Comparison of ENCODE assay signal across 14 mouse cellular contexts in the genomic region with DNA sequence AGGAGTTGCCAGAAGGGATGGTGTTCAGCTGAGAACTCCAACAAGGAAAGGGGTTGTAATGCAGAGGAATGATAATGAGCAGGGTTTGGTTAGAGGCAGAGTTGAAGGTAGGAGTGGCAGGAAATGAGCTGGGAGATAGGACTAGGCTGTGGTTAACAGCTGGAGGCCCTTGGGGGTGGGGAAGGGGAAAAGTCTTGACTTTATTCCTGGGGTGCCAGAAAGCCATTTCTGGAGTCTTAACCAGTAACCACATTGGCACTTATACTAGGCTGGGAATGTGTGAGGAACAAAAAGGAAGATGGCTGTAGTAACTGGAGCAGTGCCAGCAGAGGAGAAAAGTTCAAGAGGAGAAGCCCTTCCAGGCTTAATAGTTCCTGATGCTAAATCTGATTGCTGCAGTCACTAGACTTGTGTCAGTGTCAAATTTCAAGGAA. TPM values are rescaled to one million over a fixed set of nuclear protein-coding genes. Genes with fewer than 3 reads are reported as not detected.
DNase-seq lines count a peak whose midpoint lies in the region; ATAC-seq and TF ChIP-seq lines count a peak whose summit lies in the region.
"Had no signal": no experiment of that assay in that cellular context is flagged by ENCODE, and none has a peak within 500 bp of the region (broad histone marks: within the 10 kb centered on the region; RNA-seq: fewer than 3 reads in every experiment).

No protein-coding gene starts in this region.

- H3K27ac ChIP-seq in ES-Bruce4 (ENCODE audit: insufficient read depth, low read length): peak overlapping the region; percentile 84

- no peak overlapping the region for H3K9ac ChIP-seq in ES-Bruce4 (ENCODE audit: low read depth, poor library complexity, severe bottlenecking)

- no peaks in the 10 kb centered on the region for H3K27me3 ChIP-seq in ES-Bruce4 (ENCODE audit: control insufficient read depth, insufficient read depth, low read length, poor library complexity, severe bottlenecking)
- no peaks in the 10 kb centered on the region for H3K27me3 ChIP-seq in erythroblast, embryonic 14.5 days (ENCODE audit: control insufficient read depth)

- no peak for TF ChIP-seq CTCF in ES-Bruce4 (IDR thresholded peaks at IDR 0.05; ENCODE audit: low read depth, low read length)

- H3K36me3 ChIP-seq in ES-Bruce4 (ENCODE audit: control insufficient read depth, insufficient read depth, low read length, poor library complexity, severe bottlenecking): no peaks in the 10 kb centered on the region
- peaks cover 5% of the 10 kb centered on the region for H3K36me3 ChIP-seq in erythroblast, embryonic 14.5 days (ENCODE audit: control insufficient read depth)

- DNase-seq in adrenal gland, adult 2 months: peak; percentile 26
- DNase-seq in adrenal gland, postnatal 25 days: no peak
- no peak for DNase-seq in cerebellum, postnatal 36 days
- no peak for DNase-seq in cerebellum, postnatal 25 days
- DNase-seq in natural killer cell, adult 2 months (ENCODE audit: low spot score in 2 of 2): no peak
- DNase-seq: gastrocnemius, postnatal 36 days; lung, postnatal 14 days had no signal

- H3K9me3 ChIP-seq in ES-Bruce4 (replicated peaks; ENCODE audit: control insufficient read depth, insufficient read depth, low read length, poor library complexity, severe bottlenecking): no peaks in the 10 kb centered on the region
- no peaks in the 10 kb centered on the region for H3K9me3 ChIP-seq in erythroblast, embryonic 14.5 days (ENCODE audit: control insufficient read depth, low read length)

- TF ChIP-seq EP300 in ES-Bruce4 (IDR thresholded peaks at IDR 0.05; ENCODE audit: insufficient read depth, low read depth, low read length): peak; percentile 86

- no peak for TF ChIP-seq POLR2A in ES-Bruce4 (IDR thresholded peaks at IDR 0.05; ENCODE audit: insufficient read depth, low read length)

- peaks cover 7% of the 10 kb centered on the region for H3K4me1 ChIP-seq in ES-Bruce4 (ENCODE audit: control insufficient read depth, insufficient read depth, low read length)
- H3K4me1 ChIP-seq in erythroblast, embryonic 14.5 days (ENCODE audit: control insufficient read depth): peaks cover 38% of the 10 kb centered on the region

- no peak overlapping the region for H3K4me3 ChIP-seq in ES-Bruce4 (ENCODE audit: low read depth, low read length)
- peak overlapping the region; percentile 7 for H3K4me3 ChIP-seq in erythroblast, embryonic 14.5 days (replicated peaks)

- 0 out of 2 replicates have a peak, but pooled peaks have one; percentile 21 for ATAC-seq in megakaryocyte, adult 5-6 weeks (ENCODE audit: poor library complexity, severe bottlenecking)
- ATAC-seq: hindbrain, embryonic 16.5 days had no signal

RNA-seq across cellular contexts. Expression of a gene that starts 7.4 kb away (rescaled TPM):
- 10 to 100 TPM; 49.1 to 54.6 TPM for total RNA-seq in adrenal gland, adult 2 months (2021)
- polyA plus RNA-seq in adrenal gland, adult 2 months (2012; rRNA removed): 38.8 and 40.9 TPM in 2 replicates
- total RNA-seq in adrenal gland, postnatal 25 days (2021): 69.2 and 77.1 TPM in 2 replicates
- polyA plus RNA-seq in ES-Bruce4 (2011; ENCODE audit: insufficient read depth, insufficient read length, low read depth, missing spikeins): 46.2 and 53.2 TPM in 2 replicates
- 2.5 and 2.7 TPM in 2 replicates for polyA plus RNA-seq in erythroblast, embryonic 14.5 days (2012)
- 27.4 and 29.0 TPM in 2 replicates for total RNA-seq in megakaryocyte, adult 5-6 weeks (2015)
- 19.6 and 24.9 TPM in 2 replicates for total RNA-seq in megakaryocyte, adult 5-6 weeks (2017)

RNA-seq across cellular contexts. Expression of a gene that starts 22.7 kb away (rescaled TPM):
- total RNA-seq in adrenal gland, adult 2 months (2021): not detected
- not detected in 2 replicates for polyA plus RNA-seq in adrenal gland, adult 2 months (2012; rRNA removed)
- not detected in 2 replicates for total RNA-seq in adrenal gland, postnatal 25 days (2021)
- polyA plus RNA-seq in ES-Bruce4 (2011; ENCODE audit: insufficient read depth, insufficient read length, low read depth, missing spikeins): not detected in 2 replicates
- polyA plus RNA-seq in erythroblast, embryonic 14.5 days (2012): 0.08 TPM in 2 replicates
- not detected in 2 replicates for total RNA-seq in megakaryocyte, adult 5-6 weeks (2015)
- total RNA-seq in megakaryocyte, adult 5-6 weeks (2017): not detected in 2 replicates
- total RNA-seq: gastrocnemius, postnatal 36 days; left cerebral cortex, adult 18-20 months had no signal
- polyA plus RNA-seq: urinary bladder, adult 2 months had no signal

RNA-seq across cellular contexts. Expression of a gene that starts 25.1 kb away (rescaled TPM):
- under 1 TPM; 0.12 to 0.14 TPM for total RNA-seq in adrenal gland, adult 2 months (2021)
- 0.04 TPM in 1 of 2 replicates, not detected in the other for polyA plus RNA-seq in adrenal gland, adult 2 months (2012; rRNA removed)
- total RNA-seq in adrenal gland, postnatal 25 days (2021): 0.27 and 0.67 TPM in 2 replicates
- polyA plus RNA-seq in ES-Bruce4 (2011; ENCODE audit: insufficient read depth, insufficient read length, low read depth, missing spikeins): not detected in 2 replicates
- polyA plus RNA-seq in erythroblast, embryonic 14.5 days (2012): 33.1 and 48.3 TPM in 2 replicates
- total RNA-seq in megakaryocyte, adult 5-6 weeks (2015): 0.52 and 0.76 TPM in 2 replicates
- total RNA-seq in megakaryocyte, adult 5-6 weeks (2017): 1.5 and 3.9 TPM in 2 replicates
- total RNA-seq: gastrocnemius, postnatal 36 days; left cerebral cortex, adult 18-20 months had no signal

RNA-seq across cellular contexts. Expression of a gene that starts 32.3 kb away (rescaled TPM):
- total RNA-seq in adrenal gland, adult 2 months (2021): not detected
- not detected in 2 replicates for polyA plus RNA-seq in adrenal gland, adult 2 months (2012; rRNA removed)
- not detected in 2 replicates for total RNA-seq in adrenal gland, postnatal 25 days (2021)
- polyA plus RNA-seq in ES-Bruce4 (2011; ENCODE audit: insufficient read depth, insufficient read length, low read depth, missing spikeins): not detected in 2 replicates
- polyA plus RNA-seq in erythroblast, embryonic 14.5 days (2012): not detected in 2 replicates
- not detected in 2 replicates for total RNA-seq in megakaryocyte, adult 5-6 weeks (2015)
- not detected in 2 replicates for total RNA-seq in megakaryocyte, adult 5-6 weeks (2017)
- total RNA-seq: gastrocnemius, postnatal 36 days; left cerebral cortex, adult 18-20 months had no signal
- polyA plus RNA-seq: hindbrain, embryonic 16.5 days; neural tube, embryonic 11.5 days; urinary bladder, adult 2 months had no signal

RNA-seq across cellular contexts. Expression of a gene that starts 45.6 kb away (rescaled TPM):
- total RNA-seq in adrenal gland, adult 2 months (2021): 1 to 10 TPM in 1 of 2 experiments, under 1 TPM in 1; 0.23 to 1.3 TPM
- 0.33 and 0.86 TPM in 2 replicates for polyA plus RNA-seq in adrenal gland, adult 2 months (2012; rRNA removed)
- total RNA-seq in adrenal gland, postnatal 25 days (2021): 0.61 TPM in 1 of 2 replicates, not detected in the other
- 0.41 TPM in 1 of 2 replicates, not detected in the other for polyA plus RNA-seq in ES-Bruce4 (2011; ENCODE audit: insufficient read depth, insufficient read length, low read depth, missing spikeins)
- not detected in 2 replicates for polyA plus RNA-seq in erythroblast, embryonic 14.5 days (2012)
- not detected in 2 replicates for total RNA-seq in megakaryocyte, adult 5-6 weeks (2015)
- not detected in 2 replicates for total RNA-seq in megakaryocyte, adult 5-6 weeks (2017)
- total RNA-seq: gastrocnemius, postnatal 36 days had no signal
- polyA plus RNA-seq: neural tube, embryonic 11.5 days had no signal
